Mouse (Mus musculus) gastrocnemius, adult 18-20 months (tissue): ENCODE measurements at regions not wholly inside any gene's neighbourhood (a gene's known extent, or its start where the extent isn't known, plus 50 kb on each side); places are given as distances from the start of the nearest gene placed in this dataset.

Source experiments
- DNase-seq: peaks from one replicate; pipeline ENCODE4 v3.0.0; 2021; ENCODE audit warnings: low spot score

- DNase-seq: no peak
Measured at GRCm38 (mm10) chr9:22937686-22938391, 285.0 kb upstream of the Bmper start.

GRCm38 (mm10) chr9:22944992-22945391 is 277.9 kb upstream of the Bmper start:
- no peak for DNase-seq

GRCm38 (mm10) chr9:22945426-22945955 is 277.4 kb upstream of the Bmper start:
- DNase-seq: peak; percentile 69

- DNase-seq: peak; percentile 10
Measured at GRCm38 (mm10) chr9:22952571-22953442, 270.1 kb upstream of the Bmper start.

GRCm38 (mm10) chr9:22962269-22962815 is 260.5 kb upstream of the Bmper start:
- DNase-seq: no peak

GRCm38 (mm10) chr9:22971312-22971711 is 251.6 kb upstream of the Bmper start:
- DNase-seq: no peak

- no peak for DNase-seq
Measured at GRCm38 (mm10) chr9:22976748-22977147, 246.1 kb upstream of the Bmper start.

GRCm38 (mm10) chr9:22979627-22980026 is 243.2 kb upstream of the Bmper start:
- no peak for DNase-seq

- no peak for DNase-seq
Measured at GRCm38 (mm10) chr9:22989508-22989907, 233.4 kb upstream of the Bmper start.

- DNase-seq: no peak
Measured at GRCm38 (mm10) chr9:22993531-22993930, 229.3 kb upstream of the Bmper start.

GRCm38 (mm10) chr9:22995564-22995963 is 227.3 kb upstream of the Bmper start:
- no peak for DNase-seq

- DNase-seq: no peak
Measured at GRCm38 (mm10) chr9:22998306-22998705, 224.6 kb upstream of the Bmper start.

GRCm38 (mm10) chr9:22999181-22999580 is 223.7 kb upstream of the Bmper start:
- DNase-seq: no peak

GRCm38 (mm10) chr9:23000200-23000599 is 222.7 kb upstream of the Bmper start:
- DNase-seq: no peak

- DNase-seq: no peak
Measured at GRCm38 (mm10) chr9:23003195-23004061, 219.4 kb upstream of the Bmper start.

- no peak for DNase-seq
Measured at GRCm38 (mm10) chr9:23005005-23005404, 217.9 kb upstream of the Bmper start.

- DNase-seq: no peak
Measured at GRCm38 (mm10) chr9:23009462-23010183, 213.3 kb upstream of the Bmper start.

- DNase-seq: no peak
Measured at GRCm38 (mm10) chr9:23011316-23011959, 211.4 kb upstream of the Bmper start.

GRCm38 (mm10) chr9:23012130-23012529 is 210.7 kb upstream of the Bmper start:
- DNase-seq: no peak

GRCm38 (mm10) chr9:23016733-23017132 is 206.1 kb upstream of the Bmper start:
- no peak for DNase-seq
